Mouse (Mus musculus) neural tube, embryonic 11.5 days (tissue): Measurements from ENCODE around the gene Apol7a. TPM values are rescaled to one million over a fixed set of nuclear protein-coding genes. Genes with fewer than 3 reads are reported as not detected.
"Not testable (repeated sequence)": the region's sequence is repeated elsewhere in the genome, so short reads cannot be mapped to it uniquely, and the experiment has no call there.

ENCODE experiments used
- ATAC-seq: fragments of 200-750 bp; cut with Nextera tagmentation; 2 replicates; pipeline ENCODE4 v1.8.0; 2017; ENCODE audit warnings: moderate number of reproducible peaks, mild to moderate bottlenecking, moderate TSS enrichment, moderate library complexity; ENCODE audit not compliant: insufficient read depth, low FRiP score, low TSS enrichment
- DNase-seq: peaks from one replicate; pipeline ENCODE4 v3.0.0-alpha.2; 2015; ENCODE audit warnings: low spot score
- H3K27ac ChIP-seq: fragments of 300-500 bp; sonication (generic); 2 replicates; pipeline ENCODE4 v1.5.1; 2014; ENCODE audit warnings: low read depth, mild to moderate bottlenecking, low read length
- H3K27me3 ChIP-seq: fragments of 300-500 bp; sonication (generic); 2 replicates; pipeline ENCODE4 v1.6.1; 2014; ENCODE audit warnings: mild to moderate bottlenecking, low read length, mixed read lengths; ENCODE audit not compliant: control insufficient read depth, insufficient read depth
- H3K36me3 ChIP-seq: fragments of 300-500 bp; sonication (generic); 2 replicates; pipeline ENCODE4 v1.6.1; 2014; ENCODE audit warnings: mild to moderate bottlenecking, low read length, moderate library complexity, mixed read lengths; ENCODE audit not compliant: control insufficient read depth, insufficient read depth
- H3K4me1 ChIP-seq: fragments of 300-500 bp; sonication (generic); 2 replicates; pipeline ENCODE4 v1.6.1; 2014; ENCODE audit warnings: low read length, mixed read lengths; ENCODE audit not compliant: control insufficient read depth, insufficient read depth
- H3K4me2 ChIP-seq: fragments of 300-500 bp; sonication (generic); 2 replicates; pipeline ENCODE4 v1.6.1; 2014; ENCODE audit warnings: low read depth, mild to moderate bottlenecking, moderate library complexity
- H3K4me3 ChIP-seq: fragments of 300-500 bp; sonication (generic); 2 replicates; pipeline ENCODE4 v1.5.1; 2014; ENCODE audit warnings: low read depth, low read length
- H3K9ac ChIP-seq: fragments of 300-500 bp; sonication (generic); 2 replicates; pipeline ENCODE4 v1.6.1; 2014; ENCODE audit warnings: mild to moderate bottlenecking, low read length
- H3K9me3 ChIP-seq: fragments of 300-500 bp; sonication (generic); 2 replicates; pipeline ENCODE4 v1.6.1; 2016; ENCODE audit warnings: low read length; ENCODE audit not compliant: control insufficient read depth
- WGBS: fragments of 180-500 bp; shearing (Covaris S2); extraction: QIAGEN DNeasy Blood & Tissue Kit; methylation state at CpG from one replicate; pipeline ENCODE4 v1.1.7; 2014; 5-methylcytosine and 5-hydroxymethylcytosine counted together
- polyA plus RNA-seq: library from polyadenylated mRNA; unstranded; fragments of >200 nt; fragmentation: Nextera tagmentation; extraction: Ambion mirVana; gene quantifications from 2 replicates; pipeline ENCODE4 v1.2.1, GENCODE M21; 2014

Apol7a gene
- polyA plus RNA-seq, 1 experiment from 2014 or later: not detected

DNA sequence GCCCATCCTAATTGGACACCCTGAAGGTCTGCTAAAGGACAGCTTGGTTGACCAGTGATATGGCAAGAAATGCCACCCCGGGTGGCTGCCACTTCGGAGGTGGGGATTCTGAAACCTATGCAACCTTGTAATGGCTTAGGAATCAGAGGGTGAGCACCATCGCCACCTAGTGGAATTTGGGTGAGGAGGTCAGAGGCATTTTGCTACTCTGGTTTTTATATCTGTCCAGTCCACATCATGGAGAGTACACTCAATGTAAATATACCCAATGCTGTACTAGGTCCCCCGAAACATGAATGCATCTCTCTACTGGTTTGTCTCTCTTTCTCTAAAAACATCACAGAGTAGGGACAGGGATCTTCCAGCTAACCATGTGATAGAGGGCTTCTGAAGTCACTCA is 13.8 kb upstream of the Apol7a start:
- peak; percentile 23 for DNase-seq
- not testable (repeated sequence) for H3K9ac ChIP-seq, H3K4me2 ChIP-seq, H3K36me3 ChIP-seq, H3K27me3 ChIP-seq, H3K4me1 ChIP-seq, H3K27ac ChIP-seq, ATAC-seq, H3K4me3 ChIP-seq, H3K9me3 ChIP-seq
- 43% methylated on average over 4 of the region's 4 CpGs for WGBS

DNA sequence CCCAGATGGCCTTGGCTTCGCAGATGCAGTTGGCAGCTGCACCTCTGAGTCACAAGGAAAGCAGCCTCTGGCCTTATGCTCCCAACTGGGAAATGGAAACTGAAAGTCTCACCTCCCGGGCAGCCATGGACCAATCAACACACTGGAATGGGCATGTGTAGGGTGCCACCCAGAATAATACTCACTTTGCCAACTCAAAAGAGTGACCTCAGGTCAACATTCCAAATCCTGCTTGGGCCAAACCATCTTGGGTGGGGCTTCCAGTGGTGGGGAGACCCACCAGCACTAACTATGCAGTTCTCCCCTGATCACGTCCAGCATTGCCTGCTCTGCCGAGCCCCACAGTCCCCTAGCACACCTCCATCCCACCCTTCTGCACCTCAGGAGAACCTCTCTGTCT is 12.1 kb upstream of the Apol7a start, which contains the start of gene Apol9a:
Gene Apol9a, minus strand, starts transcription at position 101 of the 400 bp plus-strand sequence.
- not testable (repeated sequence) for H3K4me3 ChIP-seq, H3K4me2 ChIP-seq, DNase-seq, H3K36me3 ChIP-seq, H3K9me3 ChIP-seq, ATAC-seq, H3K27ac ChIP-seq, H3K27me3 ChIP-seq, H3K9ac ChIP-seq, H3K4me1 ChIP-seq
- whole genome bisulfite sequencing: 86% methylated on average over 1 of the region's 4 CpGs

DNA sequence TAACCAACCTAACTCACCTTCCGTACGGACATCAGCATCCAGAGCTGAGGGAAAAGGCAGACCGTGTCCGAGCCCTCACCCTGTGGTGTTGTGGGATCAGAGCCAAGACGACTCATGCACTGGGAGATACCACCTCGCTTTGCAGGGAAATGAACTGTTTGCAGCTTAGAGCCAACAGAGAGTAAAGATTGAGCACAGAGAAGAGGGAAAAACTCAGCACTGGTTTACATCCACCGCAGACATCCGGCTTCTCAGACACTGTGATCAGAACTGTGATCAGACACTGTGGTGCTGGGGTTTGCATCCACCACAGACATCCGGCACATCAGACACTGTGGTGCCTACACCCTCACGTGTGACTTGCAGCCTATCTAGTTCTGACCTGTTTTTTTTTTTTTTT is 7.5 kb upstream of the Apol7a start:
- not testable (repeated sequence) for H3K4me2 ChIP-seq, H3K27me3 ChIP-seq, H3K36me3 ChIP-seq, H3K27ac ChIP-seq, ATAC-seq, H3K4me1 ChIP-seq, H3K9ac ChIP-seq, H3K9me3 ChIP-seq, H3K4me3 ChIP-seq, DNase-seq
- 93% methylated on average over 10 of the region's 10 CpGs for WGBS

DNA sequence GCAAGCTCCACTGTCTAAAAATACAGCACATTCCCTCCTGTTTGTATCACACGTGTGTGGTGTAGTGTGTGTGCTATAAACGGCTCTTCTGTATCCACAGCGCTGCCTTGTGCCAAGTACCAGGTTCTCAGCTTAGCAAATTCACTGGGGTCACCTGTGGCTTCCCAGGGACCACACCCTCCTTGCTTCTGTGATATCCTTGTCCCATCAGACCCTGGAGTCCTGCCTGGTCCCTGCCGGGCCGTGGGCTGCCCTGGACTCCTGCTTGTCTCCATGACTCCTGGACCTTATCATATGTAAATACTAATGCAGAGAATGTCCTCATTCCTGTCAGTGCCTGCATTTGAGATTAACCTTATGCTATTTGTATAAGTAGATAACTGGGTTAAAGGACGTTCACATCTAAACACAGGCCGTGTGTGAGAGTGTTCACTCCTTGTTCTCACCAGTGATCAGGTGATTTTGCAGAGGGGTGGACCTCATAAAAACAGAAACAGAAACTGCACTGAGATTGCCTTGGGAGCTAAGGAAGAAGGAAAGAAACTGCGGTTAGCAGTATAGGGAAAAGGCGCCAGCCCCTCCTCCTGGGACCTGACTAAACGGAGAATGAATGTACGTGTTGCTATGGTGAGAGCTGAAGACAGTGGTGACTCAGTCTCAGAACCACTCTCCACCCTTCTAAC is 1.3 kb downstream of the Apol7a start:
- H3K36me3 ChIP-seq, H3K9me3 ChIP-seq, H3K4me3 ChIP-seq, H3K4me1 ChIP-seq, H3K27ac ChIP-seq, H3K27me3 ChIP-seq, DNase-seq, H3K4me2 ChIP-seq, ATAC-seq, H3K9ac ChIP-seq: not testable (repeated sequence)
- 86% methylated on average over 11 of the region's 11 CpGs for WGBS

DNA sequence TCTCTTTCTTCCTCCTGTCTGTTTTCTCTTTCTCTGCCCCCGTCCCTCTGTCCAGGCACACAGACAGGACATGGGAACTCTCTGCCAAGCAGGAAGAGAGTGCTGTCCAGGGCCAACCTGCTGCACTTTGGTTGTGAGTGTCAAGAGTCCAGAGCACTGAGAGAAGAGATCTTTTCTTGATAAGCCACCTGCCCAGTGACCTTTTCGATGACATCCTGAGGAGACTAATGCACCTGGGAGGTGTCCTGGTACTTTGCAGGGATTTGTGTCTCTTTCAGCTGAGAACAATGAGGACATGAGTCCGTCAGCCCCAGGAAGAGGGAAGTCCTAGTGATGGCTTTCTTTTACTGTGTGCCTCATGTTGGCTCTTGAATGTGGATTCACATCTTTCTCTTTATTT is 5.1 kb downstream of the Apol7a start:
- not testable (repeated sequence) for DNase-seq, H3K27ac ChIP-seq, H3K27me3 ChIP-seq, ATAC-seq, H3K36me3 ChIP-seq, H3K4me1 ChIP-seq, H3K9me3 ChIP-seq, H3K4me3 ChIP-seq, H3K4me2 ChIP-seq, H3K9ac ChIP-seq
- WGBS: 74% methylated on average over 3 of the region's 3 CpGs

DNA sequence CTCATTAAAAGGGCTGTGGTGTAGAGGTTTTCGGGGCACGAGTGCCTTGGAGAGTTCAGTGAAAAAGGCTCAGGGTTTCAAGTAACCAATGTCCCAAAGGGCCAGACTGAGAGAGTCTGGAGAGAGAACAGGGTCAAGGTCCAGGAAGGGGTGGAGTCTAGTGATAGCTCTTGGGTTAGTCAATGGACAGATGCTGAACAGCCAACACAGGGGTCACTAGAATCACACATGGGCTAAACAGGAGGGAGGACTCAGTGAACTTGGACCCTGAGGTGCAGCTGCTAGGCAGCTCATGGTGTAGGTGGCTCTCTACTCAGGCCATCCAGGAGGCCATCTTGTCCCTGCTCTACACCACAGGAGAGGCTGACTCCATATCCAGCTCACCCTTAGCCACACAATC is 11.4 kb downstream of the Apol7a start:
- Histone ChIP-seq H3K4me3 (no peak overlapping the region), H3K9me3 (no peaks in the 10 kb centered on the region), H3K36me3 (no peaks in the 10 kb centered on the region), H3K27ac (no peak overlapping the region), H3K27me3 (no peaks in the 10 kb centered on the region), H3K4me1 (no peaks in the 10 kb centered on the region), H3K9ac (no peak overlapping the region), H3K4me2 (no peak overlapping the region)
- WGBS: 85% methylated on average over 2 of the region's 2 CpGs
- DNase-seq (no peak), ATAC-seq (no peak)

DNA sequence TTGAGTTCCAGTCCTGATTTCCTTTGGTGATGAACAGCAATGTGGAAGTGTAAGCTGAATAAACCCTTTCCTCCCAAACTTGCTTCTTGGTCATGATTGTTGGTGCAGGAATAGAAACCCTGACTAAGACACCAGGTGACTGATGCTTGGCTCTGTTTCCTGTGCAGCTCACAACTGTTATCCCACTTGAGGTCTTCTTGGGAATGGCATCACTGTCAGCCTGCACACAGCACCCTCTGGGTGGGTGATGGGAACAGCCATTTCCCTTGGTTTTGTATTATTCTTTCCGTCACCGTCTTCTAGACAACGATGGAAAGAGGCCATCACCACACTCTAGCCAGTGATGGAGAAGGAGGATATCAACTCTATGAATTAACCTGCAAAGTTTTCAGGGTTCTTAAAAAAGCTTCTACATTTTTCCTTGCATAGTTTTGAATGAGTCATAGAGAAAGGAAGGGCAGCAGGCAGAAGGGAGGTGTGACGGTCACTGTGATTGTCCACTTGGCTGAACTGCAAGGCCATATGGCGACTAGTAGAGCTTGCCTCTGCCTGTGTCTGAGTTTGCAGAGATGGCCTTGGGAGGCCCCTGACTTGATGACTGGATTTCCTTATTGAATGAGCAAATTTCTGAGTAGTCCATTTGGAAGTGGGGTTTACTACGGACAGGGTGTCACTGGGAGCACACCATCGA is 14.4 kb downstream of the Apol7a start:
- DNase-seq: no peak
- 95% methylated on average over 7 of the region's 7 CpGs for WGBS
- Histone ChIP-seq H3K4me3 (no peak overlapping the region), H3K9ac (no peak overlapping the region), H3K27ac (no peak overlapping the region), H3K9me3 (no peaks in the 10 kb centered on the region), H3K4me2 (no peak overlapping the region), H3K27me3 (no peaks in the 10 kb centered on the region), H3K4me1 (no peaks in the 10 kb centered on the region), H3K36me3 (no peaks in the 10 kb centered on the region)
- ATAC-seq: no peak

DNA sequence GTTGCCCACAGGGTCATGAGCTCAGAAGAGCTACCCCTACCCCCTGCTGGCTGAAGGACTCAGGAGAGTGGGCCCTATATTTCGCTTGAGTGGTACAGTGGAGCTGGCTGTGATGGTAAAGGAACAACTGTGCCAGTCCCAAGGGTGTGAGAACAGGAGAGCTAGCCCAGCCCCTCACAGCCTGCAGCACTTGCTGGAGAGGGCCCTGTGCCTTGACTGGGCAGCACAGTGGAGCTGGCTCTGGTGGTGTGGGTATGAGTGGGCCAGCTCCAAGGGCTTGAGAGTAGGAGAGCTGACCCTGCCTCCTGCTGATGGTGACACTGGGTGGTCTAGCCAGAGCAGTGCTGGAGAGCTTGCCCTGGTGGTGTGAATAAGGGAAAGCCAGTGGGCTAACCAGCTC is 16.0 kb downstream of the Apol7a start:
- Histone ChIP-seq H3K4me3 (no peak overlapping the region), H3K27me3 (no peaks in the 10 kb centered on the region), H3K4me2 (no peak overlapping the region), H3K36me3 (no peaks in the 10 kb centered on the region), H3K27ac (no peak overlapping the region), H3K9ac (no peak overlapping the region), H3K4me1 (no peaks in the 10 kb centered on the region), H3K9me3 (no peaks in the 10 kb centered on the region)
- ATAC-seq (no peak), DNase-seq (no peak)
- 71% methylated on average over 1 of the region's 1 CpGs for WGBS

DNA sequence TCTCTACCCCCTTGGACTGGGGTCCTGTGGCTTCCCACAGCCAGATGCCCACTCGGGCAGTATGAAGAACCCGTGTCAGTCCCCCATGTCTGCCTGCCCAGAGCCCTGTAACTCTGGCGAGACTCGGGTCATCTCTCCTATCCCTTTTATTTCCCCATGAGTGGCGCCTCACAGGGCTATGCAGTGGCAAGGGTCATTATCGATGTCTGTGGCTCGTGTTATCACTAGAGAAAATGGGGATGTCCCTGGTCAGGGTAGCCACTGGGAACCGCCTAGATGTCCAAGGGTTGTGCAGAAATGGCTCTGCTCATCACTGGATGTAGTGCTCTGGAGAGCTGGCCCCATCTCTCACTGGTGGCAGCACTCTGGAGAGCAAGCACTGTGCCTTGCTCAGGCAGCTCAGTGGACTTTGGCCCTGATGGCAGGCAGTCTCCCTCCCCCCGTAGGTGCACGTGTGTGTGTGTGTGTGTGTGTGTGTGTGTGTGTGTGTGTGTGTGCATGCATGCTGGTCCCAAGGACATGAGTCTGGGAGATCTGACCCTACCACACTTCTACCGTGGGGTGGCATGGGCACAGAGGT is 16.5 kb downstream of the Apol7a start:
- WGBS: 82% methylated on average over 11 of the region's 11 CpGs
- no peak overlapping the region for H3K27ac ChIP-seq
- no peak for ATAC-seq

More for the DNA sequence above, 16.5 kb downstream of the Apol7a start:
- H3K4me2 ChIP-seq: no peak overlapping the region
- no peaks in the 10 kb centered on the region for H3K27me3 ChIP-seq
- no peak overlapping the region for H3K4me3 ChIP-seq
- no peaks in the 10 kb centered on the region for H3K4me1 ChIP-seq
- H3K36me3 ChIP-seq: no peaks in the 10 kb centered on the region
- H3K9me3 ChIP-seq: no peaks in the 10 kb centered on the region
- no peak overlapping the region for H3K9ac ChIP-seq
- no peak for DNase-seq
